Mouse (Mus musculus) stomach, embryonic 16.5 days (tissue): ENCODE results near the gene Ifit2. TPM values are rescaled to one million over a fixed set of nuclear protein-coding genes. Genes with fewer than 3 reads are reported as not detected.
A peak's percentile ranks its signal among the peaks of the same experiment; 100 is the strongest.
"Not testable (repeated sequence)": the region's sequence is repeated elsewhere in the genome, so short reads cannot be mapped to it uniquely, and the experiment has no call there.

Experiments
- ATAC-seq: fragments of 200-750 bp; cut with Nextera tagmentation; 2 replicates; pipeline ENCODE4 v1.8.0; 2017; ENCODE audit warnings: moderate number of reproducible peaks, moderate TSS enrichment; ENCODE audit not compliant: insufficient read depth, low FRiP score
- H3K27ac ChIP-seq: fragments of 300-500 bp; sonication (generic); 2 replicates; pipeline ENCODE4 v1.5.1; 2014; ENCODE audit warnings: low read length
- H3K27me3 ChIP-seq: fragments of 300-500 bp; sonication (generic); 2 replicates; pipeline ENCODE4 v1.6.1; 2014; ENCODE audit warnings: low read length, control low read depth, mixed read lengths; ENCODE audit not compliant: control insufficient read depth, insufficient read depth
- H3K36me3 ChIP-seq: fragments of 300-500 bp; sonication (generic); 2 replicates; pipeline ENCODE4 v1.6.1; 2014; ENCODE audit warnings: low read length; ENCODE audit not compliant: control insufficient read depth, insufficient read depth
- H3K4me1 ChIP-seq: fragments of 300-500 bp; sonication (generic); 2 replicates; pipeline ENCODE4 v1.6.1; 2014; ENCODE audit warnings: low read length, control low read depth, mixed read lengths; ENCODE audit not compliant: control insufficient read depth, insufficient read depth
- H3K4me2 ChIP-seq: fragments of 300-500 bp; sonication (generic); 2 replicates; pipeline ENCODE4 v1.6.1; 2014; ENCODE audit warnings: low read depth, low read length, mixed read lengths
- H3K4me3 ChIP-seq: fragments of 300-500 bp; sonication (generic); replicated peaks from 2 replicates; pipeline ENCODE4 v1.5.1; 2014; ENCODE audit warnings: mild to moderate bottlenecking, low read length
- H3K9ac ChIP-seq: fragments of 300-500 bp; sonication (generic); 2 replicates; pipeline ENCODE4 v1.6.1; 2014; ENCODE audit warnings: low read length
- H3K9me3 ChIP-seq: fragments of 300-500 bp; sonication (generic); replicated peaks from 2 replicates; pipeline ENCODE4 v1.6.1; 2016; ENCODE audit warnings: low read length, control low read depth; ENCODE audit not compliant: control insufficient read depth
- WGBS: fragments of 180-500 bp; shearing (Covaris S2); extraction: QIAGEN DNeasy Blood & Tissue Kit; methylation state at CpG from one replicate; pipeline ENCODE4 v1.1.7; 2014; 5-methylcytosine and 5-hydroxymethylcytosine counted together
- polyA plus RNA-seq: library from polyadenylated mRNA; unstranded; fragments of >200 nt; fragmentation: Nextera tagmentation; extraction: Ambion mirVana; gene quantifications from 2 replicates; pipeline ENCODE4 v1.2.1, GENCODE M21; 2015

Gene Ifit2
- polyA plus RNA-seq, 1 experiment from 2014 or later, result 6.2 TPM

DNA sequence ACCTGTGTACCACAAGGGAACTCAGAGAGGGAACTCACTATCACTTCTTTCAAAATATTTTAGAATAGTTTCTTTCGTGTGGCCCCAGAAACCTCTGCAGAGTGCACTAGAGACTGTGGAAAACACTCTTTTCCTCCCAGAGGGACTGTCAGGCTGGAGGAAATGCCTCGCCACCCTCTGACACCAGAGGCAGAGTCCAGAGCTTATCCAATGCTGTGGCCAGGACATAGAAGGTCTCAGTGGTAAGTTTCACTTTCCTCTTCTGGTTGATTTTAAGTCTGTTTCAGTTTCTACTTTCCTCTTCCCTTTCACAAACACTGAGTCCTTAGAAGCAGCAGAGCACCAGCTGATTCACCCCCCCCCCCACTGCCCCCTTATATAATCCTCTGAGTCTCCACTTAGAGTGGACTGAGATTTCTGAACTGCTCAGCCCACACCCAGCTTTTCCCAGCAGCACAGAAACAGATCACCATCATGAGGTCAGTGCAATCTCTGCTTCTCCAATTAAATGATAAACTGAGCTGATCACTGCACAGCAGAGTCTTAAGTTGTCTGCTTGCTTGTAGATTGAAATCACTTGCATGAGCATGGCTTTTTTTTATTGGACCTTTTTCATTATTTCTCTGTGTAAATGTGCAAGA, 32.8 kb downstream of the Ifit2 start, which contains the start of gene Ifit3:
Gene Ifit3, plus strand, starts transcription at position 406 of the 641 bp plus-strand sequence.
- not testable (repeated sequence) for H3K36me3 ChIP-seq, H3K9ac ChIP-seq, H3K9me3 ChIP-seq, H3K4me3 ChIP-seq, H3K27ac ChIP-seq, H3K27me3 ChIP-seq, H3K4me2 ChIP-seq, H3K4me1 ChIP-seq
- WGBS, result 27% methylated on average over 2 of the region's 2 CpGs
- peak; percentile 47 for ATAC-seq

DNA sequence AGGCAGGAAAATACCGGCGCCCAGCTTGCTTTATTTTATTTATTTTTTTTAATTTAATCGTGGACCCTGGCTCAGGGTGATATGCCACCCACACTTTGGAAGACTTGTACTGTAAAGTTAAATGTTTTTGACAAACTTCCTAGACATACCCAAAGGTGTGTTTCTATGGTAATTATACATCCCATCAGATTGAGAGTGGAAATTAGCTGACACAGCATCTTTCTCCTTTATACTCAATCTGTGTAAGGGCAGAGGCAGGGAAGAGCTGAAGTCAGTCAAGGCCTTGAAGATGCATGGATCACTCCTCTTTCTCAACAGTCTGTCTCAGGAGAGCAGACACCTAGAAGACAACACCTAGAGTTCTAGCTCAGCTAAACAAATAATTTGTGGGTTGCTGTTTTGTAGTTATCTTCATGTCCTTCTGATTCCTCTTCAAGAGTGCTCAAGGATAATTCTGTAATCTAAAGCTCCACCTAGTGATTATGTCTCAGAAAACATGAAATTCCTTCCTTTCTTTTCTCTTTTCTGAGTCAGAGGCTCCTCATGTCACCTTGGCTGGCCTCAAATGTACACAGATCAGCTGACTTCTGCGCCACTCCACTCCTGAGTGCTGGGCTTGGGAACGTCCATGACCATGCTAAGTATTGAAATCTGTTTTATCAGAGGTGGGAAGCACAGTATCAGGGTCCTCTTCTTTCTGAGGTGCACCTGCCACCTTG, 35.4 kb downstream of the Ifit2 start:
- not testable (repeated sequence) for ATAC-seq, H3K27ac ChIP-seq, H3K27me3 ChIP-seq, H3K9me3 ChIP-seq, H3K4me2 ChIP-seq, H3K36me3 ChIP-seq, H3K9ac ChIP-seq, H3K4me1 ChIP-seq, H3K4me3 ChIP-seq
- 63% methylated on average over 5 of the region's 5 CpGs for WGBS

GRCm38 (mm10) chr19:34587898-34588692, 37.6 kb downstream of the Ifit2 start:
- H3K27me3 ChIP-seq, H3K9me3 ChIP-seq, H3K36me3 ChIP-seq, H3K4me1 ChIP-seq, H3K4me3 ChIP-seq, H3K9ac ChIP-seq, H3K27ac ChIP-seq, ATAC-seq, H3K4me2 ChIP-seq: not testable (repeated sequence)
- WGBS, result 67% methylated on average over 6 of the region's 12 CpGs

GRCm38 (mm10) chr19:34588959-34589358, 38.5 kb downstream of the Ifit2 start:
- no peak overlapping the region for H3K4me3 ChIP-seq
- H3K4me1 ChIP-seq, result no peaks in the 10 kb centered on the region

GRCm38 (mm10) chr19:34593456-34593855, 43.0 kb downstream of the Ifit2 start:
- Histone ChIP-seq H3K9ac (no peak overlapping the region), H3K36me3 (no peaks in the 10 kb centered on the region), H3K4me3 (no peak overlapping the region), H3K4me1 (no peaks in the 10 kb centered on the region), H3K9me3 (no peaks in the 10 kb centered on the region), H3K27ac (no peak overlapping the region), H3K4me2 (no peak overlapping the region), H3K27me3 (no peaks in the 10 kb centered on the region)
- ATAC-seq, result no peak
- WGBS, result 84% methylated on average over 2 of the region's 2 CpGs

More at GRCm38 (mm10) chr19:34588959-34589358, 38.5 kb downstream of the Ifit2 start:
- Histone ChIP-seq H3K27me3 (no peaks in the 10 kb centered on the region), H3K4me2 (no peak overlapping the region), H3K36me3 (no peaks in the 10 kb centered on the region), H3K27ac (no peak overlapping the region), H3K9ac (no peak overlapping the region), H3K9me3 (no peaks in the 10 kb centered on the region)
- no peak for ATAC-seq

- not testable (repeated sequence) for H3K9ac ChIP-seq, ATAC-seq, H3K27ac ChIP-seq, H3K4me1 ChIP-seq, H3K9me3 ChIP-seq, H3K36me3 ChIP-seq, H3K4me2 ChIP-seq, H3K27me3 ChIP-seq, H3K4me3 ChIP-seq
- 81% methylated on average over 3 of the region's 3 CpGs for WGBS
These were observed 44.0 kb downstream of the Ifit2 start for GRCm38 (mm10) chr19:34594523-34594922.

- no peak overlapping the region for H3K9ac ChIP-seq
- H3K27me3 ChIP-seq, result no peaks in the 10 kb centered on the region
- H3K4me1 ChIP-seq, result no peaks in the 10 kb centered on the region
- H3K9me3 ChIP-seq, result no peaks in the 10 kb centered on the region
- H3K36me3 ChIP-seq, result no peaks in the 10 kb centered on the region
- no peak overlapping the region for H3K4me3 ChIP-seq
- ATAC-seq, result no peak
- H3K27ac ChIP-seq, result no peak overlapping the region
- H3K4me2 ChIP-seq, result no peak overlapping the region
These were observed 46.3 kb downstream of the Ifit2 start for GRCm38 (mm10) chr19:34596811-34597210.

DNA sequence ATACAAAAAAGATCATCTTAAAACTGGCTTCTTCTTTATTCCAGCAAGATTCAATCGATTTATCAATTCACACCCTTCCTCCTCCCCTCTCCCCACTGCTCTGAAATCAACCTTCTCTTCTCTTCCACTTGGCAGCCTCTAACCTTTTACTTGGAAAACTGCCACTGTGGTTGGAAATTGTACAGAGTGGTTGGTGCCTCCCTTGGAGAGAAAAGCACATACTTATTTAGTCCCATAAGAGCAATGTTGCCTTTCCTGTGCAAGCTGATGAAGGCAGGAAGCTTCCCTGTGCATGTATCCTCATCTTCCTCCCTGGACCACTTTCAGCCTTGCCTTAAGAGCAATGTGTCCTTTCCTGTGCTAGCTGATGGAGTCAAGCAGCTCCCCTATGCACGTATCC, 47.8 kb downstream of the Ifit2 start:
- no peak overlapping the region for H3K4me2 ChIP-seq
- H3K36me3 ChIP-seq, result no peaks in the 10 kb centered on the region
- no peak for ATAC-seq
- no peak overlapping the region for H3K9ac ChIP-seq
- no peaks in the 10 kb centered on the region for H3K9me3 ChIP-seq
- WGBS, result 74% methylated on average over 2 of the region's 2 CpGs
- H3K4me3 ChIP-seq, result no peak overlapping the region
- H3K27me3 ChIP-seq, result no peaks in the 10 kb centered on the region
- H3K4me1 ChIP-seq, result no peaks in the 10 kb centered on the region
- H3K27ac ChIP-seq, result no peak overlapping the region

DNA sequence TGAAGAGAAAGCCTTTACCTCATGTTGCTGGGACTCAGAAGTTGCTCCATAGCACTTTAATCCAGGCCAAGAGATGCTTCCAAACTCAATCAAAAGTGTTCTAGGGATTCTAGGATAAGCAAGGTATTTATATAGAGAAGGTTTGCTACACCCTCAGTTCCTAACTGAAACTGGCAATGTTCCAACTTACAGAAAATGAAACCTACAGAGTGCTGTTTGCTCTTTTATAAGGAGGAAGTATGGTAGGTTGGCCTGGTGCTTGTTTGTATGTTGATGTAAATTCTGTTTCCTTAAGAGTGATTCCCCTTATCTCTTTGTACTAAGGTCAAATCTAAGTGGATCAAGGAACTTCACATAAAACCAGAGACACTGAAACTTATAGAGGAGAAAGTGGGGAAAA, 48.8 kb downstream of the Ifit2 start:
- not testable (repeated sequence) for H3K4me3 ChIP-seq, H3K9me3 ChIP-seq, H3K4me1 ChIP-seq, H3K27ac ChIP-seq, H3K36me3 ChIP-seq, H3K9ac ChIP-seq, H3K4me2 ChIP-seq, H3K27me3 ChIP-seq
- ATAC-seq, result 0 out of 2 replicates have a peak, but pooled peaks have one; percentile 51
